Mouse (Mus musculus) E14TG2a.4 (cell line): ENCODE measurements around the gene Syce2.
A peak's percentile ranks its signal among the peaks of the same experiment; 100 is the strongest.

Experiments
- H3K27me3 ChIP-seq: 2 replicates; pipeline ENCODE4 v1.6.1; 2014; ENCODE audit warnings: low read length, control low read depth; ENCODE audit not compliant: insufficient read depth
- H3K36me3 ChIP-seq: 2 replicates; pipeline ENCODE4 v1.6.1; 2014; ENCODE audit warnings: low read length, control low read depth; ENCODE audit not compliant: insufficient read depth
- H3K4me1 ChIP-seq: replicated peaks from 2 replicates; pipeline ENCODE4 v1.6.1; 2014; ENCODE audit warnings: low read depth, low read length, control low read depth
- H3K4me3 ChIP-seq: replicated peaks from 2 replicates; pipeline ENCODE4 v1.5.1; 2014; ENCODE audit warnings: mild to moderate bottlenecking, low read length
- H3K9me3 ChIP-seq: 2 replicates; pipeline ENCODE4 v1.6.1; 2014; ENCODE audit warnings: low read length, control low read depth
- CTCF ChIP-seq: conservative IDR thresholded peaks from 2 replicates; pipeline ENCODE4 v1.5.1; 2014; ENCODE audit warnings: low read length
- NANOG ChIP-seq: IDR thresholded peaks from 2 replicates; pipeline ENCODE4 v1.6.1; 2014; ENCODE audit warnings: borderline replicate concordance, low read length, mixed read lengths
- POU5F1 ChIP-seq: IDR thresholded peaks from 2 replicates; pipeline ENCODE4 v1.6.1; 2014; ENCODE audit warnings: low read length, borderline replicate concordance

The Syce2 gene

DNA sequence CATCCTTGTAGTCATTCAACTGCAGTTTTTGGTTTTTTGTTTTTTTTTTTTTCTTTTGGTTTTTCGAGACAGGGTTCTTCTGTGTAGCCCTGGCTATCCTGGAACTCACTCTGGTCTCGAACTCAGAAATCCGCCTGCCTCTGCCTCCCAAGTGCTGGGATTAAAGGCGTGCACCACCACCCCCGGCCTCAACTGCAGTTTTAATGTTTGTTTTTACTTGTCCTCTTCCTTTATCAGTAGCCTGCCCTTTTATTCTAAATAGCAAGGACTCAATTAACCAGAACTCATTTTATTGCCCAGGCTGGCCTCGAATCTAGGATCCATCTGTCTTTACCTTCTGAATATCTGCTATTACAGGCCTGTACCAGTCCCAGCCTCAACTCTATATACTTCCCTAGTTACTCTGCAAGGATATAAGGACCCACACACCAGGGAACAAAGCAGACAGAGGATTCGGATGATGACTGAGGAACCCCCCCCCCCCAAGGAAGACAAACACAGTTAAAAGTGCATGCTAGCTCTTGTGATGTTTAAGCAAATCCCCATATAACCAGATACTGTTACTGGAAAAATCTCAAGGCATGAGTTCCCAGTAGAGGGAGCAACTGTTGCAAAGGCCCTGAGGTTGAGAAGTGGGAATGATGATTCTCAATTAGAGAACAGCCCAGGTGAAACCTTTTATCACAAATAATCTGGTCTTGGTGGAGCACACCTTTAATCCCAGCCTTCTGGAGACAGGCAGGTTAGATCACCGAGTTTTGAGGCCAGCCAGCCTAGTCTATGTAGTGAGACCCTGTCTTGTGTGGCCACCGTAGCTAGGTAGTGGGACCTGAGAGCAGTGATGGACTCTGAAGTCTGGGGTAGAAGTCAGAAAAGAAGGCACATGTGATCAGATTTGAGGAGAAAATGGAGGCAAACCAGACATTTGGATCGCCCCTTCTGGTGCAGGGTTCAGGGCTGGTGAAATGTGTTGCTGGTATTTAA, 38.9 kb upstream of the Syce2 start:
- no peak for TF ChIP-seq NANOG
- TF ChIP-seq POU5F1, result no peak
- TF ChIP-seq CTCF, result no peak
- Histone ChIP-seq H3K4me1 (peaks cover 65% of the 10 kb centered on the region), H3K4me3 (peak overlapping the region; percentile 97), H3K27me3 (no peaks in the 10 kb centered on the region), H3K36me3 (peaks cover 54% of the 10 kb centered on the region), H3K9me3 (no peaks in the 10 kb centered on the region)

DNA sequence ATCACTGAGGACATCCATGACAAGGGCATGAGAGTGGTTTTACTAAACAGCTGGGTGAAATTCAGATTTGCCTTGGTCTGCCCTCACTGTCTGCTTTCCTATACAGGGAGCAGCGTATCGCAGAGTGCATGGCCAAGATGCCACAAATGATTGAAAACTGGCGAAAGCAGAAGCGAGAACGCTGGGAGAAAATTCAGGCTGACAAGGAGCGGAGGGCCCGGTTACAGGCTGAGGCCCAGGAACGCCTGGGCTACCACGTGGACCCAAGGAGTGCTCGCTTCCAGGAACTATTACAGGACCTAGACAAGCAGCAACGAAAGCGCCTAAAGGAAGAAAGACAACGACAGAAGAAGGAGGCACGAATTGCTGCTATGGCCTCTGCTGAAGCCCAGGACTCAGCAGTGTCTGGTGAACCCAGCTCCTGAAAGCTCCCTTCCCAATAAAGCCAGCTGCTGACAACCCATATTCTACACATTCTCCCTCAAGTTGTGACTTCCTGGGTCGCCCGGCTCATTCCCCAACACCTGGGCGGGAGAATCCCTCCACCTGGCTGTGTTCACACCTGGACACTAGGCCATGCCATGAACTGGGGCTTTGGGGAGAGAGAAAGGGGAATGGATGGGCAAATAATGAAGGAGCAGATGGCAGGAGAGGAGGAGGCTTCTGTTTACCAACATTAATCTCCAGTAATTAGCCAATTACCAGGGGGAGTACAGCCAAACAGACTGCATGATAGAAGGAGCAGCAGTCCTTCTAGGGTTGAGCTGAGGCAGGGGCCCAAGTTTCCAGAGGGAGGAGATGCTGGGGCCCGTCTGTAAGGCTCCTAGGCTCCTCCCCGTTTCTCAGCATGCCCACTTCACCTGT, 37.7 kb upstream of the Syce2 start:
- H3K27me3 ChIP-seq, result no peaks in the 10 kb centered on the region
- H3K4me1 ChIP-seq, result peaks cover 67% of the 10 kb centered on the region
- peaks cover 61% of the 10 kb centered on the region for H3K36me3 ChIP-seq
- H3K4me3 ChIP-seq, result 0 out of 2 replicates have a peak overlapping the region, but pooled peaks have one; percentile 10
- H3K9me3 ChIP-seq, result no peaks in the 10 kb centered on the region
- TF ChIP-seq NANOG (no peak), POU5F1 (no peak), CTCF (no peak)

DNA sequence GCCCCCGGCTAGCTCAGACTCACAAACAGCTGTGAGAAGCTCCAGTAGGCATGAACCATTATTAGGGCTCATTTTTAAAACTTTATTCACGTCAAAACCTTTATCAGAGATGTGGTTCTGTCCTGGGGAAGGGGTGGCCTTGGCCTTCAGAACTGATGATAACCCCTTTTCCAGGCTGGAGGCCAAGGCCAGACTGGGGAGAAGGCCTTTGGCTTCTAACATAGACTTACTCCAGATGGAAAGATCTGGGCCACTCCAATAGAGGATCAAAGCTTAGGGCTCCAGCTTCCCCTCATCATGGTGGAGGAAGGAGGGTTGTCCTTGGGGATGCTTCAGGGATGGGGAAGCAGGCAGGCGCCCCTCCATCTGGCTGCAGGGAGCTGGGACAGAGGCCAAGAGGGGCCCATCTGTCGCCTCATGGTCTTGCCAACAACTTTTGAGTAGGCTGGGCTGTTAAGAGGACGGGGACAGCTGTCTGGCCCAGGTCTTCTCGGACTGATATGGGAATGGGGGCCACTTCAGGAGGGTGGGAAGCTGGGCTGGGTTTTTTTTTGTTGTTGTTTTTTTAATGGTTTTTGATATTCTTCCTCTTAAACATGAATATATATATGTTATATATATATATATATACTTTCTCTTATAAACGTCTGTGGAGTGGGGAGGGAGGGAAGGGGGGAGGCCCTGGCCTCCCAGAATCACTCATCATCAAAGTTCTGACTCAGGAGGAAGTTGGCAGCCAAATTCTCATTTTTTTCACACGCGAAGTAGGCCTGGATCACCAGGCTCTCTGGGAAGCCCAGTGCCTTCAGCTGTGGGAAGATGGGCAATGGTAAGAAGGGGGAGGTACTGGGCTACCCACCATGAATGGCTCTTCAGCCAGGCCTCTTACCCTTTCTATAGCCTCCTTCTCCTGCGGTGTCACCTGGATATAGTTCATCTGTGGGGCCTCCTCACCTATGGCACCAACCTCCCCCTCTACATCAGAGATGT, 36.8 kb upstream of the Syce2 start:
- TF ChIP-seq POU5F1 (no peak), CTCF (no peak), NANOG (no peak)
- no peaks in the 10 kb centered on the region for H3K27me3 ChIP-seq
- H3K4me3 ChIP-seq, result 0 out of 2 replicates have a peak overlapping the region, but pooled peaks have one; percentile 1
- peaks cover 65% of the 10 kb centered on the region for H3K36me3 ChIP-seq
- H3K9me3 ChIP-seq, result no peaks in the 10 kb centered on the region
- H3K4me1 ChIP-seq, result peaks cover 73% of the 10 kb centered on the region

DNA sequence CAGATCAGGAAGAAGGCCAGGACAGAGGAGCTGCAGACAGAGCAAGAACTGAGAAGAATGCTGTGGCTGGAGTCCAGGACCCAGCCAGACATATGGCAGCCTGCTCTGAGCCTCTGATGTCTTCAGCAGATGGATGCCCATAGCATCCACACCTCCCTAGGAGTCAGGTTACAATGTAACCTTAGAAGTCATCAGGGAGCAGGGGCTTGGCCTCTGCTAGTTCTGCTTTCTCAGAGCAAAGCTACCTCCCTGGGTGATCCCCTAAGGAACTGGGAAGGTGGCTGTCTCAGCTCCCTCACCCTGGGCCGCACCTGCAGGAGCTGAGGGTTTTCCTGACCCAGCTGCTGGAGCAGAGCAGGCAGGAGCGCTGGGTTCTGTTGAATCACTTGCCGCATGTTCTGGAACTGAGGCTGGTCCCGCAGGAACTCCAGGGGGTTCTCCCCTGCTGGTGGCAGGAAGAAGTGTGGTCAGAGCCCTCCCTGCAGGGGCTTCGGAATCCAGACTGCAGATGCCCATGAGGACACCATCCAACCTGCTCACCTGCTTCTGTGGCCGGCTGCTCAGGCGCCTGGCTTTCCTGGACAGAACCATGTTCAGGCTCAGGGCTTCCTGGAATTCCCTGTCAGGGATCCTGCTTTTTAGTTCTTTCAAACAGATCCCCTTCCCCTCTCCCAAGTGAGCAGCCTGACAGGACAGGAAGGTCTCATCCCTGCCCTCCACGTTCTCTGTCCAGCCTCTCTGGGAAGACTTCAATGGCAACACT, 34.6 kb upstream of the Syce2 start:
- Histone ChIP-seq H3K4me3 (peak overlapping the region; percentile 39), H3K4me1 (peaks cover 67% of the 10 kb centered on the region), H3K27me3 (no peaks in the 10 kb centered on the region), H3K9me3 (no peaks in the 10 kb centered on the region), H3K36me3 (peaks cover 80% of the 10 kb centered on the region)
- TF ChIP-seq POU5F1 (no peak), CTCF (0 out of 2 replicates have a peak, but pooled peaks have one; percentile 5)

DNA sequence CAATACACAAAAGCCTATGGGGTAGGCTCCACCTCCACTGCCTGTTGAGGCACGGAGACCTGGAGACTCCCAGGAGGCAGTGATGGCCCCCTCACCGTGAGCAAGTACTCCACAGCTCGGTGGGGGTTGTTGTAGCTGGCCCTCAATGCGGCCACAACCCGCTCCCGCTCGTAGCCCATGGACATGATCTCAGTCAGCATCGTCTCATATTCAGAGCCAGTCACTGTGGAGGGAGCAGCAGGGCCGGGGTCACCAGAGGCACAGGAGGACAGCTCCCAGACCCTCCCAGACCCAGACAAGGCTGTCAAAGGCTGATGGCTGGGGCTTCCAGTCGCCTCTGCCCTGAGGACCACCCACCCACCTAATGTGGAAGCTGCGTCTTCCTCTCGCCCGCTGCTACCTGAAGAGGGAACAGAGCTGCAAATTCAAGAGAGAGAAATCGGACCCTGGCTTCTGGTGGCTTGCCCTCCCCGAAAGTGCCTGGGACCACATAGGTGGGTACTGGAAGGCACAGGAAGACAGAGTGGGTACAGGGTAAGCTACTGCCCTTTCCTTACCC, 33.9 kb upstream of the Syce2 start:
- H3K27me3 ChIP-seq, result no peaks in the 10 kb centered on the region
- peaks cover 87% of the 10 kb centered on the region for H3K36me3 ChIP-seq
- H3K9me3 ChIP-seq, result no peaks in the 10 kb centered on the region
- peak overlapping the region; percentile 39 for H3K4me3 ChIP-seq
- no peak for TF ChIP-seq CTCF
- TF ChIP-seq NANOG, result no peak
- TF ChIP-seq POU5F1, result no peak
- H3K4me1 ChIP-seq, result peaks cover 70% of the 10 kb centered on the region

DNA sequence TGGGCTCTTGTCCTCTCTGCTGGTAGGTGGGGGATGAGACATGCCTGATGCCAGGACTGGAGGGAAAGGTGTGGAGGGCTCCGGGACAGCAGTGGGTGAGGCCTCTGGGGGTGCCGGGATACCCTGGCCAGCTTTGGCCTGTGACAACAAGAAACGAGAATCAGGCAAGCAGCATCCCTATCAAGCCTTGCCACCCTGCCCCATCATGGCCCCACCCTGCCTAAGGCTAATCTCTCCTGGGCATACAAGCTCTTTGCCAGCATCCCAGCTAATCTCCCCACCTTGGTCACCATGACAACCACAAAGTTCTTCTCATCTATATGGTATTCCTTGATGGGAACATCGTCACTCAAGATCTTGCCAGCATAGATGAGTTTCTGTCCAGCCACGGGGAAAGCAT, 33.4 kb upstream of the Syce2 start:
- TF ChIP-seq POU5F1 (no peak), CTCF (no peak), NANOG (no peak)
- Histone ChIP-seq H3K36me3 (peaks cover 88% of the 10 kb centered on the region), H3K4me3 (peak overlapping the region; percentile 39), H3K9me3 (no peaks in the 10 kb centered on the region), H3K4me1 (peaks cover 70% of the 10 kb centered on the region), H3K27me3 (no peaks in the 10 kb centered on the region)

DNA sequence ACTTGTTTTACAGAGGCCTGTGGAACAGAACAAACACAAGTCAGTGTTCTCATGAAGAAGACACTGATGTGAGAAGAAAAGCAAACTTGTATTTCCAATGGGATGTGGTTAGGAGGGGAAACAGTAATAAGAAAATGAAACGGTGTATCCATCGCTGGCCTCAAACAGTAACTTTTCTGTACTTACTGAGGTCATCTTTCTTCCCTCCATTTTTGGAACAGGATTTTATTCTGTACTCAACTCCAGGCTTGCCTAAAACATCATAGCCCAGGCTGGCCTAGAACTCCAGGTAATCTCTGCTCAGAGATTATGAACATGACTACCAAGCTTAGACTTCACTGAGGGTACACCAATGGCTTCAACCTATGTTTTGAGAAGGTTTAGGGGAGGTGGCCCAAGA, 32.5 kb upstream of the Syce2 start:
- peak overlapping the region; percentile 94 for H3K4me3 ChIP-seq
- peaks cover 70% of the 10 kb centered on the region for H3K4me1 ChIP-seq
- H3K9me3 ChIP-seq, result no peaks in the 10 kb centered on the region
- H3K27me3 ChIP-seq, result no peaks in the 10 kb centered on the region
- H3K36me3 ChIP-seq, result peaks cover 88% of the 10 kb centered on the region
- TF ChIP-seq NANOG, result no peak
- no peak for TF ChIP-seq CTCF
- no peak for TF ChIP-seq POU5F1
